Mouse (Mus musculus) adrenal gland, postnatal 14 days (tissue): Measurements from ENCODE around the gene Brms1. TPM values are rescaled to one million over a fixed set of nuclear protein-coding genes. Genes with fewer than 3 reads are reported as not detected.

ENCODE experiments used
- DNase-seq: peaks from one replicate; pipeline ENCODE4 v3.0.0; 2021; ENCODE audit warnings: mixed read lengths
- total RNA-seq: library from RNA; stranded (reverse); gene quantifications from 2 replicates; pipeline ENCODE4 v1.2.3, GENCODE M21; 2021

The Brms1 gene
- total RNA-seq, 1 experiment from 2014 or later: 23.9 TPM

DNA sequence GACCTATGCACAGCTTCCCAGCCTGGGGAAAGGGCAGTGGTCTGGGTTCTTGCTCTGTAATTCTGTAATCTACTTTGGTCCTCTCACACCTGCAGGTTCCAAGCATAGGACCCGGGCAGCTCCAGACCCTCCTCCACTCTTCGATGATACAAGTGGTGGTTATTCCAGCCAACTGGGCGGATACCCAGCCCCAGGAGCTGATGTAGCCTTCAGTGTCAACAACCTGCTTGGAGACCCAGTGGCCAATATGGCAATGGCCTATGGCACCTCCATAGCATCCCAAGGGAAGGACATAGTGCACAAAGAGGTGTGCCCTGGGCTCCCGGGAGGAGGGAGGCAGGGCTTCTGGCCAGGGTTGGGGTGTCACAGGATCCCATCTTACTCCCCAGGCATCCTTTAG lies 48.2 kb downstream of the Brms1 start:
- DNase-seq: no peak

DNA sequence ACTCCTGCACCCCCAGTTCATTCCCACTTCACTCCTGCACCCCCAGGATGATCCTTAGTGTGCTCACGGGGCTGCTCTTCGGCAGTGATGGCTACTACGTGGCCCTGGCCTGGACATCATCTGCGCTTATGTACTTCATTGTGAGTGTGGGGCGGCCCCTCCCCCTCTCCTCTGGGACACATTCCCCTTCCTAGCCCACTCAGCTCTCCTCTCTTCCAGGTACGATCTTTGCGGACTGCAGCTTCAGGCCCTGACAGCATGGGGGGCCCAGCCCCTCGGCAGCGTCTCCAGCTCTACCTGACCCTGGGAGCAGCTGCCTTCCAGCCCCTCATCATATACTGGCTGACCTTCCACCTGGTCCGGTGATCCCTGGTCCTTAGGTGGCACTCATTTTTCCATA lies 50.9 kb downstream of the Brms1 start:
- no peak for DNase-seq

DNA sequence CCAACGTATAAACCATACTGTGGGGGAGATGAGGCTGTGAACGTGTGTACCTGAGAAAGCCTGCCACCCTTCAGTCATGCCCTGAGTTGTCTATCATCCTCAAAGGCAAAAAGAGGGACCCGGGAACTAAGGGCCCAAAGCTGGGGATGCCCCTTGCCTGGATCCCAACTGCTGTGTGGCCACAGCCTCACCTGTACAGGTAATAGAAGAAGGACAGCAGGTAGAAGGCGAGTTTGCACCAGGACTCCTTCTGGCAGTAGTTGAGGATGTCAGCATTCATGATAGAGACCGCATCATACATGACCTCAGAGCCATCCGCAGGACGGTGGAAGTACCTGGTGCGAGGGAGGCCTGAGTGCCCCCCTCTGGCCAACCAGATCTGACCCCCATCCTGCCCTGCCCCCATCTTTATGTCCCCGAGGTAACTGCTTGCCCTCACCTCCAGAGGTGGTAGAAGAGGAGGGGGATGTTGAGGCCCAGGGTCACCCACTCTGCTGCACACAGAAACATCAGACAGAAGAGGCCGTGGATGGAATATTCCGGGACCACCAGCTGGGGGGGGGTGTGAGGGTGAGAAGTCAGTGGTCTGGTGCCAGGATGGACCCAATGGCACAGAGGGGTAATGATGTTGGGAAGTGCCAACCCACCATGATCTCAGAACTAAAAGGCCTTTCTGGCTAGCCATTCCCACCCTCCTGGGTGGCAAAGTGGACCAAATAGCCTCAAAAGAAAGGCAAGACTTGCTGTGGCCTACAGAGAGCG lies 52.5 kb downstream of the Brms1 start:
- no peak for DNase-seq

DNA sequence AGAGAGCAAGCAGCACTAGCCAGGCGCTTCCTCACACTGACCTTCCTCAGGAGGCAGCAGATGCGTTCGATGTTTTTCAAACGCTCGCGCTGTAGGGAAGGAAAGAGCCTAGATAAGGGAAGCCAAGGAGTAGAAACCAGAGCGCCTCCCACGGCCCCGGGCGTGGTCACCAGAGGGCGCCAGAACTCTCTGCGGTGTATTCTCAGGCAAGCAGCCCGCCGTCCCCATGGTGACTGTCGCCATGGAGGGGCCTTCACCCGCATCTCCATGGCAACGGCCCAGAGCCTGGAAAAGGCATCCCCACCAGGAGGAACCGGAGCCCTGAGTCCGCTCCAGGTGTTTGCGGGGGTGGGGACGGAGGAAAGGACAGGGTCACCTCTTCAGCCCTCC lies 53.1 kb downstream of the Brms1 start:
- peak; percentile 98 for DNase-seq

DNA sequence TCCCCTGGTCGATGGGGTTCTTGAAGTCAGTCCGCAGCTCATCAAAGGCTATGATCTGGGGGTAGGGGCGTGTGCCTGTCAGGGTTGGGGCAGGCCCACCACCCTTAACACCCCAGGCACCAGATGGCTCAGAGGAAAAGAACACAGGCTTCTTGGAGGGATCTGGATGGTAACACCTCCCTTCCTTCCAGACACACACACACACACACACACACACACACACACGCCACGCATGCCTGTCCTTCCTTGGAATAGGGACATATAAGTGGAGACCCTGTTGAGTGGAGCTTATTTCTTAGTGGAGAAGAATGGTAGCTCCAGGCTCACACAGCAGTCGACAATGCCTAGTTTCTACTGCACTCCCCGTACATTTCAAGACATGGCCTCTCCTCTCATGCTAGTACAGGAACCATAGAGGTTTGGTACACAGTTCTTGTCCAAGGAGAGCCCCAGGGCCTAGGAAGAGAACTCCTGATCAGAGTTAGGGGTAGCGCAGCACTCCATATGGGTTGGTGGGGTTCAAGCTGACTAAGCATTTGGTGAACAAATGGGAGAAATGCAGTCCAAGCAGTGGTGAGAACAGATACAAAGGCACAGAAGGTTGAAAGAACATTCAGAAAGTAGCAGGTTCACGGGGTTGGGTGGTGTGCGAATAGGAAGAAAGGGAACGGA lies 53.7 kb downstream of the Brms1 start:
- no peak for DNase-seq

DNA sequence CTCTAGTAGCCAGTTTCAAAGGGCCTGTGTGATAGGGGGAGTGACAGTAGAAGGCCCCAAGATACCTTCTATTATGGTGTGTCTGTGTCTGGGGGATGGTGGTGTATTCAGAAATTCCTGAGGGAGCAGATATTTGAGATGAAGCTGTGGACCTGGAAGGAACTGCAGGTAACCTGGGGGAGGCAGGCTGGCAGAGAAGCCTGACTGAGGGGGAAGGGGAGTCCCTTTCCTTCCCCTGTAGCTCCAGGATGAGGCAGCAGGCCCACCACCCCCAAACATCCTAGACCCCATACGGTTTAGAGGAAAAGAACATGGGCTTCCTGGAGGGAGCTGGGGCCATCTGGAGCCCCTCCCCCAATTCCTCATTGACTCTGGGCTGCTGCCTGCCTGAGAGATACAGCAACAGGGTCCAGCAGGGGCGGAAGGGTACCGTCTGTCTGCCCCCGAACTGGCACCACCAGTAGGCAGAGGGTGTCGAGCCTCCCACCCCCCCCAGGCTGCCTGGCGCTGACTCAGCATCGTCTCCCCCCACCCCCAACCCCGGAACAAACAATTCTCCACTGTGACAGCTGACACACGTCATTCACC lies 54.8 kb downstream of the Brms1 start:
- no peak for DNase-seq

DNA sequence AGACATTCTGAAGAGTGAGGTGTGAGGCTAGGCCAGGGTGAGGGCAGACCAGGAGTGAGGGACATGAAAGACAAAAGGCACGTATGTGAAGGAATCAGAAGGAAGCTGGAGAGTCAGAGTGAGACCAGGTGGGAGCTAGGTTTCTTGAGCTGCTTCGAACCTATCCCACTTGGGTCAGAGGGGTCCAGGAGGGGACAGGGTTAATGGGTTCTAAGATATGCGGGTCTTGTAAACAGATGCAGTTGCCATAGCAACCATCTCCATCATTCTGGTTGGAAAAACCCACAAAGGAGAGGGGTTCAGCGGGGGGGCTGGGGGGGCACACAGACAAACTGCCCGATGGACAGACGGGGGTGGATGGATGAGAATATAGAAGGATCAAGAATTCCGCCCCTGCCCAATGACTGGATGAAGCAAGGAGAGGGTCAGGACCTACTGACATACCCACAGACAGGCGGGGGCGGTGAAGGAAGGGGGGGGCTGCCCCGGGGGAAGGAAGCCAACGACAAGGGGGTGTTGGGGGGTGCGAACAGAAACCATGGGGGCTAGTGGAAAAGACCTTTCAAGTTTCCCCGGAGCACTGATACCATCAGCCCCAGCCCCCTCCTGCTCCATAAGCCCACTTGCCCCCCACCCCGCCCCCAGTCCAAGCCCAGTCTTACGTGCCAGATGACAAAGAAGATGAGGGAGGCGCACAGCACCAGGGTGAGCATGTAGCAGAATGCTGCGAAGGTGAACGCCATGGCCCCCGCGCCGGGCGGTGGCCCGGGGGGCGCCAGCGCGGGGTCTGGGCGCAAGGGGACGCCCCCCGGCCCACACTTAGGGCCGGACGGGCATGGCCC lies 56.6 kb downstream of the Brms1 start:
- DNase-seq: no peak

DNA sequence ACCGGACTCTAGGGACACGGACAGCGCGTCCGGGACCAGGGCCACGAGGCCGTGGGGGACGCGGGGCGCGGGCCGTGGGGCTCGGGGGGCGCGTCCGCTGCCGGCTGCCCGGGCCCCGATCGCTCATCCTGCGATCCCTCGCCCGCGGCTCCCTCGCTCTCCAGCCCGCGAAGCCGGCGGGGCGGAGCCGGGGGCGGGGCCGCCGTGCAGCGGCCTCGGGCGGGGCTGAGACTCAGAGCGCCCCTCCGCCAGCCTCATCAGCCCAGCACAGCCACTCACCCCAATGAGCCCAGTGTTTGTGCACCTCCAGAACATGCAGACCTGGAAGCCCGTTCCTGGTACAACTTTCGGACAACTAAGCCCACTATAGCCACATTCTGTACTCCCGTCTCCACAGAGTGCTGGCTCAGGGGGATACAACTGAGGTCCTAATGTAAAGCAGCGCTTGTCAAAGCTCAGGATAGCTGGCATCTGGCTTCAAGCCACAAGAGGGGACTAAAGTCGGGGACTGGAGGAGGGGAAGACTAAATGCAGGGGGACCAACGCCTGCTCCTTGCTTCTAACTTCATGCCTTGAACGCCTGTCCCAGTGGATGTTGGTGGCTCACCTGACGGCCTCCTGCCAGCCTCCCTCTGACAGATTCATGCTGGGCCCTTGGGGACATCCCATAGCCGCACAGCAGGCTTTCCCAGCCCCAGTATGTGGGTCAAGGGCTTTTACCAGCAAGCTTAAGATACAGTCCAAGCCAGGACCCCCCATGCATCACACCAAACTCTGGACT lies 57.4 kb downstream of the Brms1 start, which contains the start of gene Cnih2:
TSS of gene Cnih2 (minus strand) at position 159 of the 781 bp plus-strand sequence.
- peak; percentile 82 for DNase-seq

Other genes starting within 250 kb of the Brms1 start
- 57.2 and 60.3 TPM in 2 replicates for gene Rbm4, start 247.5 kb upstream of the Brms1 start, total RNA-seq
- gene Gm21992, start 229.7 kb upstream of the Brms1 start, total RNA-seq: 23.1 and 30.8 TPM in 2 replicates
- 43.5 and 45.4 TPM in 2 replicates for gene Rbm14, start 229.7 kb upstream of the Brms1 start, total RNA-seq
- 107 and 116 TPM in 2 replicates for gene Ccs, start 202.0 kb upstream of the Brms1 start, total RNA-seq
- 0.19 TPM in 2 replicates for gene Ccdc87, start 202.0 kb upstream of the Brms1 start, total RNA-seq
- gene Ctsf, start 186.2 kb upstream of the Brms1 start, total RNA-seq: 261 and 277 TPM in 2 replicates
- gene Actn3, start 163.4 kb upstream of the Brms1 start, total RNA-seq: 0.67 and 1.4 TPM in 2 replicates
- 15.1 and 17.2 TPM in 2 replicates for gene Zdhhc24, start 162.7 kb upstream of the Brms1 start, total RNA-seq
- gene Bbs1, start 134.7 kb upstream of the Brms1 start, total RNA-seq: 10.3 and 11.0 TPM in 2 replicates
- 69.2 and 87.7 TPM in 2 replicates for gene Dpp3, start 113.1 kb upstream of the Brms1 start, total RNA-seq
- gene Peli3, start 98.2 kb upstream of the Brms1 start, total RNA-seq: 5.3 and 5.6 TPM in 2 replicates
- gene Mrpl11, start 79.2 kb upstream of the Brms1 start, total RNA-seq: 68.2 and 70.3 TPM in 2 replicates
- gene Npas4, start 51.0 kb upstream of the Brms1 start, total RNA-seq: 0.26 TPM in 2 replicates
- 2.3 and 4.4 TPM in 2 replicates for gene Slc29a2, start 17.5 kb upstream of the Brms1 start, total RNA-seq
- 28.2 and 29.4 TPM in 2 replicates for gene B4gat1, start 2.5 kb upstream of the Brms1 start, total RNA-seq
- gene AC124502.3, start 2.5 kb upstream of the Brms1 start, total RNA-seq: 0.56 and 1.5 TPM in 2 replicates
- gene Rin1, start 9.1 kb downstream of the Brms1 start, total RNA-seq: 3.0 and 3.9 TPM in 2 replicates
- 17.3 and 21.0 TPM in 2 replicates for gene Cd248, start 26.7 kb downstream of the Brms1 start, total RNA-seq
- gene Tmem151a, start 44.2 kb downstream of the Brms1 start, total RNA-seq: 2.0 and 2.5 TPM in 2 replicates
- gene Yif1a, start 47.2 kb downstream of the Brms1 start, total RNA-seq: 80.4 and 84.7 TPM in 2 replicates
- gene Cnih2, start 57.2 kb downstream of the Brms1 start, total RNA-seq: 3.1 and 3.9 TPM in 2 replicates
- 166 and 167 TPM in 2 replicates for gene Rab1b, start 65.7 kb downstream of the Brms1 start, total RNA-seq
- 34.9 and 37.7 TPM in 2 replicates for gene Klc2, start 77.2 kb downstream of the Brms1 start, total RNA-seq
- 20.4 and 25.5 TPM in 2 replicates for gene Pacs1, start 231.8 kb downstream of the Brms1 start, total RNA-seq